Mouse (Mus musculus) liver, postnatal 0 days (tissue): Measurements from ENCODE around the gene Vmn1r236.

Experiments
- CTCF ChIP-seq: sonication (generic); IDR thresholded peaks from 2 replicates; pipeline ENCODE4 v1.5.1; 2016; ENCODE audit warnings: antibody characterized with exemption, low read depth
- EP300 ChIP-seq: IDR thresholded peaks from 2 replicates; pipeline ENCODE4 v1.6.1; 2016; ENCODE audit warnings: antibody characterized with exemption, low read depth, mild to moderate bottlenecking

- TF ChIP-seq EP300 (no peak), CTCF (no peak)
Measured at GRCm38 (mm10) chr17:21311565-21311964, 28.8 kb downstream of the Vmn1r236 start, which contains the start of gene Vmn1r237.
